Mouse (Mus musculus) bone marrow macrophage, adult 2 months (primary cell): ENCODE results near the gene Pin1.

Source experiments
- CTCF ChIP-seq: IDR thresholded peaks from 2 replicates; pipeline ENCODE4 v1.5.1; 2012; ENCODE audit warnings: low read depth, mild to moderate bottlenecking, low read length, moderate library complexity
- POLR2A ChIP-seq: IDR thresholded peaks from 2 replicates; pipeline ENCODE4 v1.6.1; 2012; ENCODE audit warnings: mild to moderate bottlenecking, low read depth, low read length, borderline replicate concordance

- no peak for TF ChIP-seq POLR2A
- no peak for TF ChIP-seq CTCF
Measured at GRCm38 (mm10) chr9:20665925-20666324, 14.0 kb downstream of the Pin1 start.
